Mouse (Mus musculus) midbrain, embryonic 16.5 days (tissue): ENCODE measurements around the gene Tph1. TPM values are rescaled to one million over a fixed set of nuclear protein-coding genes. Genes with fewer than 3 reads are reported as not detected.

ENCODE experiments used
- ATAC-seq: fragments of 200-750 bp; cut with Nextera tagmentation; 2 replicates; pipeline ENCODE4 v1.8.0; 2017; ENCODE audit warnings: moderate TSS enrichment
- H3K27ac ChIP-seq: fragments of 300-500 bp; sonication (generic); 2 replicates; pipeline ENCODE4 v1.5.1; 2014; ENCODE audit warnings: mild to moderate bottlenecking, low read length, mixed read lengths
- H3K27me3 ChIP-seq: fragments of 300-500 bp; sonication (generic); 2 replicates; pipeline ENCODE4 v1.6.1; 2014; ENCODE audit warnings: low read depth, low read length, mixed read lengths; ENCODE audit not compliant: control insufficient read depth, insufficient read depth
- H3K36me3 ChIP-seq: fragments of 300-500 bp; sonication (generic); 2 replicates; pipeline ENCODE4 v1.6.1; 2014; ENCODE audit warnings: mild to moderate bottlenecking, low read length, moderate library complexity, mixed read lengths; ENCODE audit not compliant: control insufficient read depth, insufficient read depth
- H3K4me1 ChIP-seq: fragments of 300-500 bp; sonication (generic); 2 replicates; pipeline ENCODE4 v1.6.1; 2014; ENCODE audit warnings: mild to moderate bottlenecking, low read length, mixed read lengths; ENCODE audit not compliant: control insufficient read depth, insufficient read depth
- H3K4me2 ChIP-seq: fragments of 300-500 bp; sonication (generic); 2 replicates; pipeline ENCODE4 v1.6.1; 2014; ENCODE audit warnings: mild to moderate bottlenecking, low read length, mixed read lengths
- H3K4me3 ChIP-seq: fragments of 300-500 bp; sonication (generic); 2 replicates; pipeline ENCODE4 v1.5.1; 2014; ENCODE audit warnings: low read depth, mild to moderate bottlenecking, low read length, moderate library complexity, mixed read lengths
- H3K9ac ChIP-seq: fragments of 300-500 bp; sonication (generic); 2 replicates; pipeline ENCODE4 v1.6.1; 2014; ENCODE audit warnings: low read depth, low read length, mixed read lengths
- H3K9me3 ChIP-seq: fragments of 300-500 bp; sonication (generic); replicated peaks from 2 replicates; pipeline ENCODE4 v1.6.1; 2014; ENCODE audit warnings: mild to moderate bottlenecking, low read length, mixed read lengths; ENCODE audit not compliant: control insufficient read depth, poor library complexity, severe bottlenecking
- WGBS: fragments of 180-500 bp; shearing (Covaris S2); extraction: QIAGEN DNeasy Blood & Tissue Kit; methylation state at CpG from one replicate; pipeline ENCODE4 v1.1.7; 2014; 5-methylcytosine and 5-hydroxymethylcytosine counted together
- polyA plus RNA-seq: library from polyadenylated mRNA; unstranded; fragments of >200 nt; fragmentation: Nextera tagmentation; extraction: Ambion mirVana; gene quantifications from 2 replicates; pipeline ENCODE4 v1.2.1, GENCODE M21; 2015

Tph1 gene
- 0.60 TPM in 2 replicates for polyA plus RNA-seq

- Histone ChIP-seq H3K9me3 (no peaks in the 10 kb centered on the region), H3K27ac (no peak within 1 kb of the TSS), H3K4me2 (no peak within 1 kb of the TSS), H3K4me3 (no peak within 1 kb of the TSS), H3K36me3 (no peaks in the 10 kb centered on the region), H3K27me3 (no peaks in the 10 kb centered on the region; the same call in 1 of the 2 replicates), H3K4me1 (peaks cover 2% of the 10 kb centered on the region; the same call in 1 of the 2 replicates), H3K9ac (no peak within 1 kb of the TSS)
- ATAC-seq, result no peak
- WGBS, result 68% methylated on average over 10 of the region's 10 CpGs
These were observed at the start of gene Tph1 for GRCm38 (mm10) chr7:46672160-46672672. Gene Tph1 (minus strand): TSS chr7:46672537.

- no peaks in the 10 kb centered on the region; the same call in 1 of the 2 replicates for H3K27me3 ChIP-seq
- no peak for ATAC-seq
These were observed 48.1 kb upstream of the Tph1 start for GRCm38 (mm10) chr7:46720460-46720859.

GRCm38 (mm10) chr7:46719526-46719925, 47.2 kb upstream of the Tph1 start:
- no peak for ATAC-seq

More at GRCm38 (mm10) chr7:46720460-46720859, 48.1 kb upstream of the Tph1 start:
- Histone ChIP-seq H3K36me3 (no peaks in the 10 kb centered on the region), H3K9me3 (no peaks in the 10 kb centered on the region), H3K27ac (no peak overlapping the region), H3K4me1 (no peaks in the 10 kb centered on the region), H3K4me2 (no peak overlapping the region), H3K4me3 (no peak overlapping the region), H3K9ac (no peak overlapping the region)
- WGBS, result 76% methylated on average over 9 of the region's 9 CpGs

GRCm38 (mm10) chr7:46718591-46719270, 46.4 kb upstream of the Tph1 start:
- Histone ChIP-seq H3K4me3 (no peak overlapping the region), H3K27ac (no peak overlapping the region), H3K4me2 (no peak overlapping the region), H3K9me3 (no peaks in the 10 kb centered on the region), H3K36me3 (no peaks in the 10 kb centered on the region), H3K9ac (no peak overlapping the region), H3K4me1 (no peaks in the 10 kb centered on the region), H3K27me3 (no peaks in the 10 kb centered on the region; the same call in 1 of the 2 replicates)
- WGBS, result 84% methylated on average over 7 of the region's 7 CpGs
- no peak for ATAC-seq

More at GRCm38 (mm10) chr7:46719526-46719925, 47.2 kb upstream of the Tph1 start:
- Histone ChIP-seq H3K4me2 (no peak overlapping the region), H3K4me1 (no peaks in the 10 kb centered on the region), H3K4me3 (no peak overlapping the region), H3K9me3 (no peaks in the 10 kb centered on the region), H3K9ac (no peak overlapping the region), H3K27ac (no peak overlapping the region), H3K27me3 (no peaks in the 10 kb centered on the region; the same call in 1 of the 2 replicates), H3K36me3 (no peaks in the 10 kb centered on the region)
- 85% methylated on average over 7 of the region's 7 CpGs for WGBS

- H3K4me1 ChIP-seq, result no peaks in the 10 kb centered on the region
- H3K4me2 ChIP-seq, result no peak overlapping the region
- no peak overlapping the region for H3K4me3 ChIP-seq
- H3K27ac ChIP-seq, result no peak overlapping the region
- H3K27me3 ChIP-seq, result no peaks in the 10 kb centered on the region; the same call in 1 of the 2 replicates
- 66% methylated on average over 5 of the region's 5 CpGs for WGBS
- no peaks in the 10 kb centered on the region for H3K9me3 ChIP-seq
- ATAC-seq, result no peak
- no peaks in the 10 kb centered on the region for H3K36me3 ChIP-seq
- no peak overlapping the region for H3K9ac ChIP-seq
These were observed 44.6 kb upstream of the Tph1 start for GRCm38 (mm10) chr7:46716897-46717296.

- no peak within 1 kb of the TSS for H3K9ac ChIP-seq
- H3K9me3 ChIP-seq, result no peaks in the 10 kb centered on the region
- H3K4me1 ChIP-seq, result no peaks in the 10 kb centered on the region
- no peaks in the 10 kb centered on the region for H3K36me3 ChIP-seq
- H3K27ac ChIP-seq, result no peak within 1 kb of the TSS
- no peaks in the 10 kb centered on the region; the same call in 1 of the 2 replicates for H3K27me3 ChIP-seq
- no peak within 1 kb of the TSS for H3K4me2 ChIP-seq
- WGBS, result 96% methylated on average over 5 of the region's 5 CpGs
- no peak within 1 kb of the TSS for H3K4me3 ChIP-seq
- no peak for ATAC-seq
These were observed 43.3 kb upstream of the Tph1 start, which contains the start of gene Saa3 for GRCm38 (mm10) chr7:46715600-46715999. Gene Saa3 (minus strand): TSS chr7:46715700.

GRCm38 (mm10) chr7:46714518-46714917, 42.2 kb upstream of the Tph1 start:
- no peak overlapping the region for H3K27ac ChIP-seq
- H3K4me1 ChIP-seq, result peaks cover 3% of the 10 kb centered on the region
- ATAC-seq, result no peak
- WGBS, result 28% methylated on average over 6 of the region's 6 CpGs
- no peaks in the 10 kb centered on the region for H3K36me3 ChIP-seq
- no peaks in the 10 kb centered on the region for H3K9me3 ChIP-seq
- no peak overlapping the region for H3K9ac ChIP-seq
- no peak overlapping the region for H3K4me3 ChIP-seq
- H3K4me2 ChIP-seq, result no peak overlapping the region
- H3K27me3 ChIP-seq, result no peaks in the 10 kb centered on the region

GRCm38 (mm10) chr7:46712250-46712649, 39.9 kb upstream of the Tph1 start:
- no peak for ATAC-seq
- Histone ChIP-seq H3K9ac (no peak overlapping the region), H3K27ac (no peak overlapping the region), H3K4me1 (peaks cover 7% of the 10 kb centered on the region), H3K27me3 (no peaks in the 10 kb centered on the region), H3K9me3 (no peaks in the 10 kb centered on the region), H3K36me3 (no peaks in the 10 kb centered on the region), H3K4me3 (no peak overlapping the region), H3K4me2 (no peak overlapping the region)
- 71% methylated on average over 6 of the region's 6 CpGs for WGBS

- ATAC-seq, result peak; percentile 98
- WGBS, result under 1% methylated on average over 38 of the region's 38 CpGs
- H3K36me3 ChIP-seq, result no peaks in the 10 kb centered on the region
- H3K4me2 ChIP-seq, result peak within 1 kb of the TSS; percentile 52
- no peaks in the 10 kb centered on the region for H3K9me3 ChIP-seq
- H3K4me3 ChIP-seq, result peak within 1 kb of the TSS; percentile 82
- H3K27me3 ChIP-seq, result no peaks in the 10 kb centered on the region
- peak within 1 kb of the TSS; percentile 85 for H3K27ac ChIP-seq
- H3K9ac ChIP-seq, result peak within 1 kb of the TSS; percentile 92
- peaks cover 7% of the 10 kb centered on the region for H3K4me1 ChIP-seq
These were observed 38.1 kb upstream of the Tph1 start, which contains the start of gene Saal1 for GRCm38 (mm10) chr7:46710390-46710844. Gene Saal1 (minus strand): TSS chr7:46710680.
